Mouse (Mus musculus) lung, postnatal 4 days (tissue): ENCODE measurements around the gene Thrsp.

Experiments
- DNase-seq, 2 experiments: peaks; one replicate each; pipeline ENCODE4 v3.0.0; 2021

Thrsp gene

DNA sequence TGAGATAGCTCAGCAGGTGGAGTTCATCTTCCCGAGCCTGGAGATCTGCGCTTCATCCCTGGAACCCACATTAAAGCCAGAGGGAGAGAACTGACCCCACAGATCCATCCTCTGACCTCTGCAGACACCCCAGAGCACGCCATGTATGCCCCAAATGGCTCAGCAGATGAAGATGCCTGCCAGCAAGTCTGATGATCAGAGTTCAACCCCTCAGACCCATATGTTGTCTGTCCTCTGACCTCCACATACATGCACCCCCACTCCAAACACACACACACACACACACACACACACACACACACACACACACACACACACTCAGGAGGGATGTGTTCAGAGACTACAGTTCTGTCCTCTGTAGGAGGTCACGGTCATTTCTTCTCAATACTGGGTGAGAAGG, 1.1 kb downstream of the Thrsp start:
- DNase-seq, result no peak

DNA sequence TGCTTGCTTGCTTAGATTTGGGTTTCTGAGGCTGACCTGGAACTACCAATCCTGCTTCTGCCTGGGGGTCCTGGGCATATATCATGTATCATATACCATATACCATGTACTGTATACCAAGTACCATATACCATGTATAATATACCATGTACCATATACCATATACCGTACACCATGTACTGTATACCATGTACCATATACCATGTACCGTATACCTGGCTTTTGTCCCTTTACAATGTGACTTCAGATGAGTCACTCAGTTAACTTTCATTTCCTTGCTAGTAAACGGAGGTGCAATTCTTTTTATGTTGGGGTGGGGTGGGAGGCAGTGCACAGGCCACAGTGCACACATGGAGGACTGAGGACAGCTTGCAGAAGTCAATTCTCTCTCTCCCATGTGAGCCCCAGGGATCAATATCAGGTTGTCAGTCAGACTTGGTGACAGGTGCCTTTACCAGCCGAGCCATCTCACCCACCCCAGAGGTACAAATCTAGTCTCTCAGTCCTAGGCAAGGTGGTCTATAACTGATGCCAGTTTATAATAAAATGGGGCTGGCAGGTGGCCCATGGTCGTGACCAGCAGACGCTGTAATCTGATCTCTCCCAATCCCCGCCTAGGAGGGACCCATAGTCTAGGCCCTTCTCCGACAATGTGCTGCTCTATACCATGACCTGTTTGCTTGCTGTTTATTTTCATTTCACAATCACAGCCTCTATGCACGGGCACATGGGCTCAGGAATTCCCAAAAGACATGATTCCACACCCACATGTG, 2.4 kb downstream of the Thrsp start:
- no peak for DNase-seq

DNA sequence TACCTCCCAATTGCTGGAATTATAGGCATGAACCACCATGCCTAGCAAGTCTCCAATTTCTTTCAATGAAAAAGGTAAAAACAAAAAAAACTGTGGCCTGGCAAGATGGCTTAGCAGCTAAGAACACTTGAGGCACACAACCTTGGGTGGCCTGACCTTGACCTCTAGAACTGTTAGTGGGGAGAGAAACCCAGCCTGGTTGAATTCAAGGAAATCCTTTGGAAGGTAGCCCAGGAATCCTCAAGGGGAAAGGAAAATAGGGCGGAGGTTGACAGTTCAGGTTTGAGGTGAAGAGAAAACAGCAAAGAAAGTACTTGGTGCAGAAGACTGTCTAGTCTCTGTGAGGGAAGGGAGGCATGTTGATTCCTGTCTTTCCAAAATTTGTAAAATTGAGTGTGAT, 3.1 kb downstream of the Thrsp start:
- no peak for DNase-seq

- DNase-seq, result no peak
Observed at GRCm38 (mm10) chr7:97413981-97414380, 3.5 kb downstream of the Thrsp start.

- no peak for DNase-seq
Observed at GRCm38 (mm10) chr7:97411575-97411974, 6.0 kb downstream of the Thrsp start.

DNA sequence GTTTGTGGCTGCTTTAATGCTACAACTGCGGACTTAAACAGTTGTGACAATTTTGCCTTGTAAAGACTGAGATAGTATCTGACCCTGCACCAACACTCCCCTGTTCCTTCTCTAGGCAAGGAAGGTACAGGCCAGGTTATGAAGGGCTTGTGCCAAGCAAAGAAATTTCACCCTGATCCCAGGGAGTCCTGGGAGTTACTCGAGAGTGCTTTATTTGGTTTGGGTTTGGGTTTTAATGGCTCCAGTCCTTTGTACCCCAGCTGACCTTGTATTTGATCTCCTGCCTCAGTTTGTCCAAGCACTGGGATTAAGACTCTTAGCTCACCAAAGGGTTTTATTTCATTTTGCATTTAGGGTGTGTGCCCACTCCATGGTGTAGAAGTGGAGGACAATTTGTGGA, 6.4 kb downstream of the Thrsp start:
- DNase-seq, result no peak

GRCm38 (mm10) chr7:97407145-97407544, 10.4 kb downstream of the Thrsp start:
- DNase-seq, result no peak

GRCm38 (mm10) chr7:97399960-97400715, 17.4 kb downstream of the Thrsp start, which contains the start of gene Ndufc2:
Gene Ndufc2, plus strand, starts transcription at chr7:97400003.
- DNase-seq, result peak; percentile 85

- no peak for DNase-seq
Observed at GRCm38 (mm10) chr7:97398943-97399342, 18.6 kb downstream of the Thrsp start.

GRCm38 (mm10) chr7:97394375-97394774, 23.2 kb downstream of the Thrsp start:
- DNase-seq, result no peak

DNA sequence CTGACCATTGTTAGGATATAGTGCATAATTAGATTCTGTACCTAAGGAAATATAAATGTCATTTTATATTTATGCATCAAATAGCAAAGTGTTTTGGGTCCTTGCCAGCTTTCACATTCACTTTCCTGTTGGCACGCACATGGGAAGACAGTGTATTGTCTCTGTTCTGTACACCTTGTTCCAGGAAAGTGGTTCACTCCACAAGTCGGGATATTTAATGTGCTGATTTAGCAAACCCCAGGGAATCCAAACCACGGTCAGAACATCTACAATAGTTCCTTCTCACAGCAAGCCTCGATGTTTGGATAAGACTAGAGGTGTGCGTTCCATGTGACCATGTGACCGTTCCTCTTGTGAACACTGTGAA, 25.5 kb downstream of the Thrsp start:
- DNase-seq, result no peak

- peak; percentile 63 to 78 for DNase-seq
Observed at GRCm38 (mm10) chr7:97391293-97392078, 26.0 kb downstream of the Thrsp start.

DNA sequence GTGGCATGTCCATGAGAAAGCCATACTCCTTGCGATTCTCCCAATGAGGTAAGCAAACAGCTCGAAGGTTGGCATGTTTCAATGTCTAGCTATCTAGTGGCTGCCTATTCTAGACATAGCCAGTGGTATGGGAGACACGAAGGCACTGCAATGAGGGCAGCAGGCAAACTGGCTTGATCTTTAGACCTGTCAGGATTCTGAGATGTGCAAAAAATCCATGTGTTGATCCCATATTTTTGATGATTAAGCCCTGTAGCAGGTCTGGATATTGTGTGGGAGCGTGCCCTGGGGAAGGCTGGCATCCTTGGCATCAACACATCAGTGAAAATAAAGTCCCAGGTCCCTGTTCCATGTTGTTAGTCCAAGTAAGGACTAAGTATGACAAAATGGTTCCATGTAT, 29.0 kb downstream of the Thrsp start:
- no peak for DNase-seq

DNA sequence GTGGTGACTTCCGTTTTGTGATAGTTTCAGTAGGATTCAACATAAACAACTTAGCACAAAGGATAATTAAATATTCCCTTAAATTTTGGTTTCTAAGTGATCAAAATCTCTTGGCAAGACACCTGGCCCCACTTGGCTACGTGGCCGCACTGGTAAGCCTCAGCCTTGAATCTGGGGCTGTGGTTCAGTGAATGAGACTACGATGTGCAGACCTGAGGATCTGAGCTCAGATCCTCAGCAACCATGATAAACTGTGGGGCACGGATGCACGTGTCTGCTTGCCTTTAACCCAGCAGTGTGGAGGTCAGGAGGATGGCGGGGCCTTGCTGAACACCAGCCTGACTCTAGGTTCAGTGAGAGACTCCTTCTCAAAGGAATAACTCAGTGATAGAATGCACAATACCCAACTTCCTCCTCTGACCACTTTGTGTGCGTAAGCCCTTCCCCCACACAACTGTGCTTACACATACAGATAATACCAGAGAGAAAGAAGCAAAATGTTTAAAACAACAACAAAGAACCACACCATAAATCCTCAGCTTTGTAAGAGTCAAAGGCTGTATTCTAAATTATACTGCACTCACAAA, 29.9 kb downstream of the Thrsp start:
- no peak for DNase-seq

- DNase-seq, result peak in 1 of 2 experiments; percentile 32
Observed at GRCm38 (mm10) chr7:97386806-97387370, 30.6 kb downstream of the Thrsp start.

DNA sequence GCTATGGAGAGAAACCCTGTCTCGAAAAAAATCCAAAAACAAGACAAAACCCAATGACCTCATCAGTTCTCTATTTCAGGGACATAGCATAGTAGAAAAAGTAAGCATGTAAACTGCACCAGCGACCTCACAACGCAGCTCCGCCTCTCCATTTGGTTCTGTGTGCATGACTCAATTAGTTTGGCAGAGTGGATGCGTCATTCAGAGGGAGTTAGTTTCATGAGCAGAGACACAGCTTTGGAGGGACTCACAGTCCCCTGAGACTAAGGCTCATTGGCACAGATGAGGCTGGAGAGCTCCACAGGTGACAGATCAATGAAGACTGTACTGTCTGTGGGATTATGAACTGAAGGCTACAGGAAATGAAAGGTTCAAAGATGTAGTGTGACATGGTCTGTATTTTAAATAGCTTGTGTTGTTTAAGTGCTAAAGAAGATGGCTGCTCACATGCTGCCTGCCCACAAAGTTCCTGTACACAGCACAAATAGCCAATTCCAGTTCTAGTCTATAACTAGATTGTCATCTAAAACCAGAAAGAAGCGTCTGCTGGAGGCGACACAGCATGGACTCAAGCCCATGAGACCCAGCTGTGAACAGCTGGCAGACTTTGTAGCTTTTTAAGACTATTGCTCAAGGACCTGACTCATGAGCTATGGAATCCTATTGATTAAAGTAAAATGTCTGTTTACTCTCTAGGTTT, 31.3 kb downstream of the Thrsp start:
- DNase-seq, result peak; percentile 24 to 70

DNA sequence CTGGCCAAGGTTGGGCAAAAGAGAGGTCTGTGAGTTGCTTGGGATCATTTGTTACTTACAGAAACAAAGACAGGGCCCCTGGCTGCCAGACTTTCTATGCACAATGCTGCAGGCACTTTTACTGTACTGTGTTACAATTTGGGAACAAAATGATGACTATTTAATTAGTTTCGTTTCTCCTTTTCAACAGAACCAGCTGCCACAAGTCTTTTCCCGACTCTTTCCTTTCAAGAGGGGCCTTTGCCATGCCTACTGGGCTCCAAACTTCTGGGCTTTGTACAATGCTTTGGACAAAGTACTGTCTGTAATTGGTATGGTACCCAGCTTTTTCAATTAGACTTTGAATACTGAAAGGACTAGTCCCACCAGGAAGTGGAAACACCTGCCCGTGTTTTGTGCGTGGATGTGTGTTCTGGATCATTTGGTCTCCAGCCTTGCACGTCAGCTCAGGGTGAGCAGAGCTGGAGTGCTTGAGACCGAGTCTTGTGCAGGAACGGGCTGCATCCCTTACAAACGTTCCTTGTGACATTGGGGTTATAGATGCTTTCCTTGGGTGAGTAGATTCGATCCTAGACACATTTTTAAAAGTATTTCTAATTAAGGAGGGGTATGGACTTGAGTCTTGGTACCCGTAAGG, 33.9 kb downstream of the Thrsp start:
- DNase-seq, result no peak

- DNase-seq, result no peak
Observed at GRCm38 (mm10) chr7:97382661-97383060, 34.9 kb downstream of the Thrsp start.

GRCm38 (mm10) chr7:97380500-97381123, 36.9 kb downstream of the Thrsp start:
- DNase-seq, result no peak

DNA sequence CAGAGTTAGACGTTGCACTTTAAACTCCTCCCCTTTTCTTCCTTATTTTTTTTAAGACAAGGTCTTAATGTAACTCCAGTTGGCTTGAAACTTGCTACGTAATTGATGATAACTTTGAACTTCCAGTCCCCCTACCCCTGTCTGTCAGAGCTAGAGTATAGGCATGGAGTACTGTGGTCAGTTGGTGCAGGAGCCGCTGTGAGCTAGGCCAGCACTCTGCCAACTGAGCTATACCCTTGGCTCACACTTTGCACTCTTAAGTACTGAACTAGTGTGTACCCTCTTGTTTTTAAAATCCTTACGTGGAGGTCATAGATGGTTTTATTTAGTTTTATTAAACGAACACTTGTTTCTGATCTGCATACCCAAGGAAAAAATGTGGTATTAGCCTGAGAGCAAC, 38.2 kb downstream of the Thrsp start:
- no peak for DNase-seq

DNA sequence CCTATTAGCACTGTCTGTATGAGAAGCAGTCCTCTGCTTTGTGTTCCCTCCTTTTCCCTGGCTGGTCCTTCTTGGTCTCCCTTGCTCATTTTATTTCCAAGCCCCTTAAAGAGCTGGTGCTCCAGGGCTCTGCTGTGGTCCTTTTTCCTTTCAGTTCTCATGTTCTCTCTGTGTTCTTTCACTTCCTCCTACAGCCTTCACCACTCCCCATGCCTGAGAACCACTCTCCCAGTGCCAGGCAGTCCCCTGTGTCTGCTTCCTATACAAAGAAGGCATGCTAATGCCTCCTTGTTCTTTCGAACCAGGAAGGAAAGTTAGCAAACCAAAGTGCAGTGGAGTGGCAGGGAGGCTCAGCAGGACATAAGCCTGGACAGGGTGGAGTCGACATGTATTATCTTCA, 41.6 kb downstream of the Thrsp start:
- DNase-seq, result no peak
